Mouse (Mus musculus): ENCODE results near the gene Olfr44. TPM values are rescaled to one million over a fixed set of nuclear protein-coding genes. Genes with fewer than 3 reads are reported as not detected.

Olfr44 gene
- not detected for total RNA-seq (2021)
- long read RNA-seq, experiment 1, result 0 reads
- long read RNA-seq, experiment 2, result 0 reads

- DNase-seq, result no peak
Measured at GRCm38 (mm10) chr9:39493895-39494294, at the start of gene Olfr44. Olfr44 (minus strand) TSS chr9:39493995.

- DNase-seq, result no peak
Measured at GRCm38 (mm10) chr9:39523616-39524285, 30.0 kb upstream of the Olfr44 start.

- no peak for DNase-seq
Measured at GRCm38 (mm10) chr9:39518595-39518994, 24.8 kb upstream of the Olfr44 start.

GRCm38 (mm10) chr9:39515531-39515930 lies 21.7 kb upstream of the Olfr44 start, which contains the start of gene Olfr957:
Olfr957 (minus strand) TSS chr9:39515809.
- DNase-seq, result no peak

DNA sequence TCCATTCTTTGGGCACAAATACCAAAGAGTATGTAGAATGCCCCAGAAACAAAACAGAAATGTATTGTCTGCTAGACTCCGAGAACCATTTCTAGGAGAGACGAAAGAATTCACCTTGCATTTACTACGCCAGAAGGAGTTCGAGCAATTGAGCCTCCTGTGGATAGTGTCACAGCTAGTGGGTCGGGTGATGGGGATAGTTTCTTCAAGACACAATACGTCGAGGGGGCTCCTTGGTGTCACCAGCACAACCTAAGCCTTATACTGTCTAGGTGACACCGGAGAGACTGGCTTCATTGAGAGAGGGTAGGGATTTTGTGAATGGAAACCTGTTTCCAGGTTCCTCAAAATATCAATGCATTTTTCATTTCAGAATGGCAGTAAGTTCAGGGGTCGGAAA lies 15.6 kb upstream of the Olfr44 start:
- DNase-seq, result no peak

- DNase-seq, result peak; percentile 7
Measured at GRCm38 (mm10) chr9:39508998-39509397, 15.2 kb upstream of the Olfr44 start.

DNA sequence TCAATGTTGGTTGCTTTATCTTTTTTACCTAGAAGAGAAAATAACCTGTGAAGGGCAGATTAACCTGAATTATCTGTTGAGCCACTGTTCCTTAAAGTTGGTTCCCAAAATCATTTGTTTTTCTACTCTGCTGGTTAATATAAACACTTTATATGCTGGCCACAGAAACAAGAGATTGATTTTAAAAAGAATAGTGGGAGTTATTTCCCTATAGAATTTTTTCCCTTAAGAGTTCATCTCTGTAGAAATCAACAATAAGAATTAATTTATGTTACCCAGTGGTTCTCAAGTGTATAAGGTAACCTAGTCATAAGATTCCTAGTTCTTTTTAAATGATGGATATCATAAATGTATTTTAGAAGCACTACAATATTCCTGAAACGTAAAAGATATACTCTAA lies 22.0 kb downstream of the Olfr44 start, which contains the start of gene Olfr955:
Gene Olfr955, minus strand, starts transcription at position 101 of the 400 bp plus-strand sequence.
- DNase-seq, result no peak

DNA sequence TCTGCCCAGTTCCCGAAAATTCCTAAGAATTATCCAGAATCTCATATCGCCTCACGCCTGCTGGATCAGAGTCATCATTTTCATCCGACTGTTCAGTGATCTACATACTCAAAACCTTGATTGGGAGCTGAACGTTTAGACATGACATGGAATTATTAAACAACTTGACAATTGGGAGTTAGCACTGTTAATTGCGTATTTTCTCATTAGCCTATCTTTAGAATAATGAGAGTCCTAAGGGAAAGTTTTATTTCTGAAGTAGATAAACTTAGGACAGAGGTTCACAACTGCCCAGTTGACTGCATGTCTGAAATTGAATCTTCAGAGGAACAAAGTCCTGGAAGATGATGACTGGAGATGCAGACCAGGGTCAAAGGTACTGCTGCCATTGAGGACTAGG lies 37.4 kb downstream of the Olfr44 start, which contains the start of gene Olfr954:
Gene Olfr954, plus strand, starts transcription at position 301 of the 400 bp plus-strand sequence.
- DNase-seq, result no peak

Other genes with a start within 250 kb of the Olfr44 start
- gene Olfr1537, start 244.0 kb downstream of the Olfr44 start, total RNA-seq (2021), result not detected
- not detected for gene Olfr945, start 217.2 kb downstream of the Olfr44 start, total RNA-seq (2021)
- not detected for gene Olfr948, start 167.9 kb downstream of the Olfr44 start, total RNA-seq (2021)
- not detected for gene Olfr951, start 106.6 kb downstream of the Olfr44 start, total RNA-seq (2021)
- gene Olfr952, start 66.8 kb downstream of the Olfr44 start, total RNA-seq (2021), result not detected
- gene Olfr954, start 37.3 kb downstream of the Olfr44 start, total RNA-seq (2021), result not detected
- gene Olfr955, start 22.1 kb downstream of the Olfr44 start, total RNA-seq (2021), result not detected
- not detected for gene Olfr957, start 21.8 kb upstream of the Olfr44 start, total RNA-seq (2021)
- not detected for gene Olfr958, start 60.1 kb upstream of the Olfr44 start, total RNA-seq (2021)
- gene Olfr959, start 81.6 kb upstream of the Olfr44 start, total RNA-seq (2021), result not detected
- gene AW551984, start 110.4 kb upstream of the Olfr44 start, total RNA-seq (2021), result 1 to 10 TPM in 1 of 2 experiments, under 1 TPM in 1; 0.82 to 3.2 TPM
- gene Olfr148, start 116.7 kb upstream of the Olfr44 start, total RNA-seq (2021), result not detected
- not detected for gene Olfr960, start 127.4 kb upstream of the Olfr44 start, total RNA-seq (2021)
- not detected for gene Olfr961, start 151.1 kb upstream of the Olfr44 start, total RNA-seq (2021)
- not detected for gene Olfr963, start 173.2 kb upstream of the Olfr44 start, total RNA-seq (2021)
- gene Olfr149, start 213.1 kb upstream of the Olfr44 start, total RNA-seq (2021), result not detected
- gene Olfr965, start 217.4 kb upstream of the Olfr44 start, total RNA-seq (2021), result not detected
- gene Olfr150, start 237.0 kb upstream of the Olfr44 start, total RNA-seq (2021), result not detected

Measured in gastrocnemius, postnatal 25 days (tissue).